Mouse (Mus musculus): ENCODE measurements around the gene Slc16a3. TPM values are rescaled to one million over a fixed set of nuclear protein-coding genes. Genes with fewer than 3 reads are reported as not detected.

Gene Slc16a3
- polyA plus RNA-seq, 2 experiments: 36.4 to 69.5 TPM

GRCm38 (mm10) chr11:120917756-120918155 is 30.5 kb upstream of the Slc16a3 start:
- Histone ChIP-seq H3K9ac (ENCODE audit: low read depth, low read length, severe bottlenecking) (no peak overlapping the region), H3K4me1 (ENCODE audit: control insufficient read depth, insufficient read depth, low read length) (no peaks in the 10 kb centered on the region), H3K27ac (replicated peaks; ENCODE audit: low read depth, low read length) (no peak overlapping the region), H3K4me3 (replicated peaks; ENCODE audit: low read length) (no peak overlapping the region), H3K9me3 (ENCODE audit: control insufficient read depth, low read length) (no peaks in the 10 kb centered on the region), H3K27me3 (ENCODE audit: control insufficient read depth, insufficient read depth, low read length) (no peaks in the 10 kb centered on the region), H3K4me2 (replicated peaks; ENCODE audit: low read depth, low read length, severe bottlenecking) (no peak overlapping the region), H3K36me3 (ENCODE audit: control insufficient read depth, insufficient read depth, low read length) (peaks cover 33% of the 10 kb centered on the region; the same call in 1 of the 2 replicates)
- WGBS: 97% methylated on average over 5 of the region's 5 CpGs
- no peak for TF ChIP-seq POLR2A (IDR thresholded peaks at IDR 0.05; ENCODE audit: borderline replicate concordance, extremely low read depth, insufficient read depth, insufficient read length)
- ATAC-seq (ENCODE audit: low FRiP score, low read depth): no peak
- DNase-seq (ENCODE audit: low spot score): no peak

GRCm38 (mm10) chr11:120922528-120922927 is 25.8 kb upstream of the Slc16a3 start:
- TF ChIP-seq POLR2A (IDR thresholded peaks at IDR 0.05; ENCODE audit: borderline replicate concordance, extremely low read depth, insufficient read depth, insufficient read length): no peak
- Histone ChIP-seq H3K27ac (replicated peaks; ENCODE audit: low read depth, low read length) (no peak overlapping the region), H3K4me2 (replicated peaks; ENCODE audit: low read depth, low read length, severe bottlenecking) (no peak overlapping the region), H3K36me3 (ENCODE audit: control insufficient read depth, insufficient read depth, low read length) (peaks cover 30% of the 10 kb centered on the region), H3K4me3 (replicated peaks; ENCODE audit: low read length) (no peak overlapping the region), H3K9me3 (ENCODE audit: control insufficient read depth, low read length) (no peaks in the 10 kb centered on the region), H3K9ac (ENCODE audit: low read depth, low read length, severe bottlenecking) (no peak overlapping the region), H3K27me3 (ENCODE audit: control insufficient read depth, insufficient read depth, low read length) (no peaks in the 10 kb centered on the region), H3K4me1 (ENCODE audit: control insufficient read depth, insufficient read depth, low read length) (no peaks in the 10 kb centered on the region)
- DNase-seq (ENCODE audit: low spot score) (no peak), ATAC-seq (ENCODE audit: low FRiP score, low read depth) (no peak)
- 90% methylated on average over 3 of the region's 3 CpGs for WGBS

GRCm38 (mm10) chr11:120928468-120928867 is 19.8 kb upstream of the Slc16a3 start:
- ATAC-seq (ENCODE audit: low FRiP score, low read depth): no peak
- H3K36me3 ChIP-seq (ENCODE audit: control insufficient read depth, insufficient read depth, low read length): peaks cover 5% of the 10 kb centered on the region; the same call in 1 of the 2 replicates
- no peak overlapping the region for H3K4me2 ChIP-seq (replicated peaks; ENCODE audit: low read depth, low read length, severe bottlenecking)
- H3K4me3 ChIP-seq (replicated peaks; ENCODE audit: low read length): no peak overlapping the region
- TF ChIP-seq POLR2A (IDR thresholded peaks at IDR 0.05; ENCODE audit: borderline replicate concordance, extremely low read depth, insufficient read depth, insufficient read length): no peak
- DNase-seq (ENCODE audit: low spot score): no peak
- 92% methylated on average over 4 of the region's 4 CpGs for WGBS
- H3K27ac ChIP-seq (replicated peaks; ENCODE audit: low read depth, low read length): no peak overlapping the region
- H3K9ac ChIP-seq (ENCODE audit: low read depth, low read length, severe bottlenecking): no peak overlapping the region
- no peaks in the 10 kb centered on the region for H3K9me3 ChIP-seq (ENCODE audit: control insufficient read depth, low read length)
- H3K27me3 ChIP-seq (ENCODE audit: control insufficient read depth, insufficient read depth, low read length): no peaks in the 10 kb centered on the region
- H3K4me1 ChIP-seq (ENCODE audit: control insufficient read depth, insufficient read depth, low read length): no peaks in the 10 kb centered on the region

- DNase-seq (ENCODE audit: low spot score) (no peak), ATAC-seq (ENCODE audit: low FRiP score, low read depth) (no peak)
- 92% methylated on average over 4 of the region's 4 CpGs for WGBS
- 0 out of 2 replicates have a peak, but pooled peaks cover 2% of the 10 kb centered on the region for H3K36me3 ChIP-seq (ENCODE audit: control insufficient read depth, insufficient read depth, low read length)
- H3K27ac ChIP-seq (replicated peaks; ENCODE audit: low read depth, low read length): no peak overlapping the region
- H3K4me1 ChIP-seq (ENCODE audit: control insufficient read depth, insufficient read depth, low read length): no peaks in the 10 kb centered on the region
- H3K9ac ChIP-seq (ENCODE audit: low read depth, low read length, severe bottlenecking): no peak overlapping the region
- H3K9me3 ChIP-seq (ENCODE audit: control insufficient read depth, low read length): no peaks in the 10 kb centered on the region
- no peaks in the 10 kb centered on the region for H3K27me3 ChIP-seq (ENCODE audit: control insufficient read depth, insufficient read depth, low read length)
- no peak overlapping the region for H3K4me2 ChIP-seq (replicated peaks; ENCODE audit: low read depth, low read length, severe bottlenecking)
- no peak for TF ChIP-seq POLR2A (IDR thresholded peaks at IDR 0.05; ENCODE audit: borderline replicate concordance, extremely low read depth, insufficient read depth, insufficient read length)
- H3K4me3 ChIP-seq (replicated peaks; ENCODE audit: low read length): no peak overlapping the region
Measured at GRCm38 (mm10) chr11:120931479-120931878, 16.8 kb upstream of the Slc16a3 start.

- Histone ChIP-seq H3K9me3 (ENCODE audit: control insufficient read depth, low read length) (no peaks in the 10 kb centered on the region), H3K27me3 (ENCODE audit: control insufficient read depth, insufficient read depth, low read length) (no peaks in the 10 kb centered on the region), H3K4me1 (ENCODE audit: control insufficient read depth, insufficient read depth, low read length) (no peaks in the 10 kb centered on the region), H3K27ac (replicated peaks; ENCODE audit: low read depth, low read length) (no peak within 1 kb of the TSS), H3K4me3 (replicated peaks; ENCODE audit: low read length) (peak within 1 kb of the TSS; percentile 70), H3K9ac (ENCODE audit: low read depth, low read length, severe bottlenecking) (peak within 1 kb of the TSS; percentile 62), H3K36me3 (ENCODE audit: control insufficient read depth, insufficient read depth, low read length) (no peaks in the 10 kb centered on the region), H3K4me2 (replicated peaks; ENCODE audit: low read depth, low read length, severe bottlenecking) (peak within 1 kb of the TSS; percentile 69)
- 10% methylated on average over 44 of the region's 44 CpGs for WGBS
- ATAC-seq (ENCODE audit: low FRiP score, low read depth) (peak; percentile 95), DNase-seq (ENCODE audit: low spot score) (peak; percentile 87)
- TF ChIP-seq POLR2A (IDR thresholded peaks at IDR 0.05; ENCODE audit: borderline replicate concordance, extremely low read depth, insufficient read depth, insufficient read length): no peak
Measured at GRCm38 (mm10) chr11:120932564-120933398, 15.5 kb upstream of the Slc16a3 start, which contains the start of gene Ccdc57. Gene Ccdc57 (minus strand): TSS chr11:120932872.
